Mouse (Mus musculus): Measurements from ENCODE around the gene Btn1a1.

- TF ChIP-seq CTCF (IDR thresholded peaks at IDR 0.05; ENCODE audit: low read depth) (no peak), EP300 (optimal IDR thresholded peaks at IDR 0.05) (no peak)
Measured at GRCm38 (mm10) chr13:23444451-23444850, 21.2 kb downstream of the Btn1a1 start.
